In the genomic region with DNA sequence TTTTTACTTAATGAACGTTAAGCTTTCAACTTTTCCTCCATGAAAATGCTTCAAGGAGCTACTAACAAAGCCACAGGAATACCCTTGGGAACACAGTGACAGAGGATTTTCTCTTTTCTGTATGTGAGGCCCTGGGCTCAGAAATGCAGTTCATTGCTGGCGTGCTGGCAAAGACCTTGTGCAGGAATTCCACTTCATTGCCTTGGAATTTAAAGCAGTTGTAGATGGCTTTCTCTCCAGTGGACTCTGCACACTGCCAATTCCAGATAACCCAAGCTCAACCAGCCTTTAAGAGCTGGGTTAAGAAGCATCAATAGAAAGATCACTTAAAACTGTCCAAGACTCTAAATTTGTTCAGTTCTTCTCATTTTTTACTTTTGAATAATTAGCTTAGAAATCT, we compare ENCODE assay signal across 10 mouse cellular contexts. TPM values are rescaled to one million over a fixed set of nuclear protein-coding genes. Genes with fewer than 3 reads are reported as not detected.
DNase-seq lines count a peak whose midpoint lies in the region; ATAC-seq lines count a peak whose summit lies in the region.
"Had no signal": no experiment of that assay in that cellular context is flagged by ENCODE, and none has a peak within 500 bp of the region (broad histone marks: within the 10 kb centered on the region; RNA-seq: fewer than 3 reads in every experiment).

No protein-coding gene starts in this region.

- no peak overlapping the region for H3K4me2 ChIP-seq in heart, embryonic 15.5 days
- H3K4me2 ChIP-seq in forebrain, embryonic 14.5 days (ENCODE audit: low read length): no peak overlapping the region
- H3K4me2 ChIP-seq: embryonic facial prominence, embryonic 12.5 days had no signal

- DNase-seq in heart, adult 8-10 months (ENCODE audit: low spot score): no peak
- DNase-seq in MN1 (ENCODE audit: low spot score): peak; percentile 26
- peak; percentile 22 for DNase-seq in adrenal gland, adult 8-10 months
- DNase-seq in kidney, postnatal 25 days: peak; percentile 58 to 67
- DNase-seq in frontal cortex, postnatal 25 days (ENCODE audit: low spot score in 2 of 2): no peak
- DNase-seq in forebrain, embryonic 14.5 days (ENCODE audit: low spot score): no peak
- DNase-seq in embryo, embryonic 9.5 days (ENCODE audit: extremely low spot score): no peak

- ATAC-seq in heart, embryonic 15.5 days (replicated peaks; ENCODE audit: insufficient number of reproducible peaks, insufficient read depth, low FRiP score, low read depth): no peak
- ATAC-seq in forebrain, embryonic 14.5 days: no peak

- H3K36me3 ChIP-seq in heart, embryonic 15.5 days: peaks cover 60% of the 10 kb centered on the region
- H3K36me3 ChIP-seq in forebrain, embryonic 14.5 days (ENCODE audit: control insufficient read depth, insufficient read depth, low read length): peaks cover 82% of the 10 kb centered on the region

- H3K9me3 ChIP-seq in heart, embryonic 15.5 days (replicated peaks): no peaks in the 10 kb centered on the region
- no peaks in the 10 kb centered on the region for H3K9me3 ChIP-seq in forebrain, embryonic 14.5 days (replicated peaks; ENCODE audit: control insufficient read depth, low read length)
- H3K9me3 ChIP-seq: embryonic facial prominence, embryonic 12.5 days had no signal

- no peaks in the 10 kb centered on the region for H3K27me3 ChIP-seq in heart, embryonic 15.5 days
- H3K27me3 ChIP-seq in forebrain, embryonic 14.5 days (replicated peaks; ENCODE audit: control insufficient read depth, insufficient read depth, low read length): no peaks in the 10 kb centered on the region
- H3K27me3 ChIP-seq: embryonic facial prominence, embryonic 12.5 days had no signal

- H3K27ac ChIP-seq in heart, embryonic 15.5 days: peak overlapping the region; percentile 53
- H3K27ac ChIP-seq in forebrain, embryonic 14.5 days (ENCODE audit: low read depth, low read length): no peak overlapping the region
- H3K27ac ChIP-seq: embryonic facial prominence, embryonic 12.5 days had no signal

- no peak overlapping the region for H3K9ac ChIP-seq in heart, embryonic 15.5 days
- H3K9ac ChIP-seq in forebrain, embryonic 14.5 days (ENCODE audit: low read length): no peak overlapping the region
- H3K9ac ChIP-seq: embryonic facial prominence, embryonic 12.5 days had no signal

- no peak overlapping the region for H3K4me3 ChIP-seq in heart, embryonic 15.5 days
- H3K4me3 ChIP-seq in forebrain, embryonic 14.5 days (ENCODE audit: low read depth, low read length): no peak overlapping the region
- H3K4me3 ChIP-seq: embryonic facial prominence, embryonic 12.5 days; myocyte had no signal

- 53% methylated on average over 2 of the region's 2 CpGs for WGBS in heart, embryonic 15.5 days
- 77% methylated on average over 2 of the region's 2 CpGs for WGBS in forebrain, embryonic 14.5 days

- H3K4me1 ChIP-seq in heart, embryonic 15.5 days (replicated peaks): peaks cover 16% of the 10 kb centered on the region
- no peaks in the 10 kb centered on the region for H3K4me1 ChIP-seq in forebrain, embryonic 14.5 days (ENCODE audit: control insufficient read depth, insufficient read depth, low read length)
- H3K4me1 ChIP-seq: embryonic facial prominence, embryonic 12.5 days had no signal

RNA-seq across cellular contexts. Expression of gene Adsl, which starts 32.4 kb away (rescaled TPM):
- polyA plus RNA-seq in heart, embryonic 15.5 days (2015; fragmentation: Nextera tagmentation; extraction: Ambion mirVana): 137 and 152 TPM in 2 replicates
- total RNA-seq in heart, adult 8-10 months (2022): 10 to 100 TPM; 73.6 to 84.8 (median 76.1) TPM
- total RNA-seq in adrenal gland, adult 8-10 months (2022): 10 to 100 TPM; 34.3 to 44.6 (median 37.3) TPM
- 81.0 and 88.0 TPM in 2 replicates for polyA plus RNA-seq in forebrain, embryonic 14.5 days (2014; fragmentation: Nextera tagmentation; extraction: Ambion mirVana)

Comparison
In these comparisons a context has a peak if more than half of its experiments do, and no peak if none do; other contexts are left out.
1. DNase-seq: peak in MN1 (single experiment), adrenal gland, adult 8-10 months (single experiment) and kidney, postnatal 25 days (2 of 2); none in heart, adult 8-10 months (single experiment), frontal cortex, postnatal 25 days (0 of 2), forebrain, embryonic 14.5 days (single experiment) and embryo, embryonic 9.5 days (single experiment).